Mouse (Mus musculus): Measurements from ENCODE around the gene Pgp.
A peak's percentile ranks its signal among the peaks of the same experiment; 100 is the strongest.

Gene Pgp

DNA sequence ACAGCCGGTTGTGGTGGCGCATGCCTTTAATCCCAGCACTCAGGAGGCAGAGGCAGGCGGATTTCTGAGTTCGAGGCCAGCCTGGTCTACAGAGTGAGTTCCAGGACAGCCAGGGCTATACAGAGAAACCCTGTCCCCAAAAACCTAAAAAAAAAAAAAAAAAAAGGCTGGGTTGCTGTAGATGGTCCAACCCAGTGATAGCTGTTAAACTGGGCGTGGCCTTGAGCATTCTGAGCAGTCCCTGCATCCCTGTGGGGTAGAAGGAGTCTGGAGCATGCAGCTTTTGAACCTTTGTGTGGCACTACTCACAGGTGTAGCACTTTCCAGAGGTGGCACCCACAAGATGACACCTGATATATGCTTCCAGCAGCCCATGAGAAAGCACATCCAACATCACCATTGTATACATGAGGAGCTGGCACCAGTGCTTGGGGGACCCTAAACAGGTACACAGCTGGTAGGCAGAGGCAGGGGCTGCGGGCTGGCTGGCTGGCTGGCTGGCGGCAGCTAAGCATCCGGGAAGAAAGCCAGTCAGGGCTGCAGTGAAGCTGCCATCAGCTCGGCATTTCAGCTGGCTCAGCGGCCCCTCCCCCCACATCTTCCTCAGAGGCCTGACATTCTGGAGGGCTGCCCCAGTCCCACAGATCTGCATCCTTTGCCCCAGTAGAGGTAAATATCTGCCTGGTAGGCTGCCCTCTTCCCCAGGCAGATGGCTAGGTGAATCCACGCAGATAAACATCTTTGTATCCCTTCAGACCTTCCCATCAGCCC is 15.1 kb downstream of the Pgp start:
- DNase-seq (ENCODE audit: low spot score) = peak; percentile 43

DNA sequence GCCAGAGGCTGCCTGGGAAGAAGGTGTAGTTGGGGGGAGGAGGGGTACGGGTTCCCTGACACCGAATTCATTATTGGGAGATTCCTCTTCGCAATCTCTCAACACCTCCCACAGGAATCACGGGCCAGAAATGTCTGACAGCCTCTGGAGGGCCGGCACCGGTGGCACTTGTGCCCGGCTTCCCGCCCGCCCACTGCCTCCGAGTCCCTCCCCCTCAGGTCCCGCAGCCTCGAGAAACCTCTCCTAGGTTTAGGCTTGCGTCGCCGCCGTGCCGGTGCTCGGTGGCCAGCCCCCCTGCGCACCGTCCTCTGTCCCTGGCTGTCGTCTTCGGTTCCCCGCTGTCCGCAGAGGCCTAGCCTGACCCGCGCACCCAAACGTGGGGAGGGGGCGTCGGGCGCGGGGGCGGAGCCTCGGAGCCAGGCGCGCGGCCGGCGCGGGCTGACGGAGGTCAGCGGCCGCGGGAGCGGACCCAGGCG is 18.0 kb downstream of the Pgp start, which contains the start of gene Caskin1:
TSS of gene Caskin1 (plus strand) at position 416 of the 476 bp plus-strand sequence.
- peak; percentile 68 for DNase-seq (ENCODE audit: low spot score)

DNA sequence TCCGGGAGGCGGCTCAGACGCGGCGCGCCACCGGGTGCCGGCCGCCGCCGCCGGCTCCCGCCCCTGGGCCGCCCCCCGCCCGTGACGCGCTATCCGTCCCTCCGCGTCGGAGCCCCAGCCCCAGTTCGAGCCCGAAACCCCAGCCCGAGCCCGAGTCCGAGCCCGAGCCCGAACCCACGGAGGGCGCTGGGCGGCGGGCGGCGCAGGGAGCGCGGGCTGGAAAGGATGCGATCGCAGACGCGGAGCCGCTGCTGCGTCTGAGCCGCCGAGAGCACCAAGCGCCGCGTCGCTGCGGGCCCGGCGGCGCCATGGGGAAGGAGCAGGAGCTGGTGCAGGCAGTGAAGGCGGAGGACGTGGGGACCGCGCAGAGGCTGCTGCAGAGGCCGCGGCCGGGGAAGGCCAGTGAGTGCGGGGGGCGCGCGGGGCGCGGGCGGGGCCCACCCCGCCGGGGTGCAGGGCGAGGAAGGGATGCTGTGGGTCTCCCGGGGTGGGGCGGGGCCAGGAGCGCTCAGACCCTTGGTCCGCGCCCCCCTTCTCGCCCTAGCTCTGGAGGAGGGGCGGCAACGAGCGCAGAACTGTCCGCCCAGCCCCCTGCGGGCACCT is 18.6 kb downstream of the Pgp start:
- DNase-seq (ENCODE audit: low spot score) = peak; percentile 68

DNA sequence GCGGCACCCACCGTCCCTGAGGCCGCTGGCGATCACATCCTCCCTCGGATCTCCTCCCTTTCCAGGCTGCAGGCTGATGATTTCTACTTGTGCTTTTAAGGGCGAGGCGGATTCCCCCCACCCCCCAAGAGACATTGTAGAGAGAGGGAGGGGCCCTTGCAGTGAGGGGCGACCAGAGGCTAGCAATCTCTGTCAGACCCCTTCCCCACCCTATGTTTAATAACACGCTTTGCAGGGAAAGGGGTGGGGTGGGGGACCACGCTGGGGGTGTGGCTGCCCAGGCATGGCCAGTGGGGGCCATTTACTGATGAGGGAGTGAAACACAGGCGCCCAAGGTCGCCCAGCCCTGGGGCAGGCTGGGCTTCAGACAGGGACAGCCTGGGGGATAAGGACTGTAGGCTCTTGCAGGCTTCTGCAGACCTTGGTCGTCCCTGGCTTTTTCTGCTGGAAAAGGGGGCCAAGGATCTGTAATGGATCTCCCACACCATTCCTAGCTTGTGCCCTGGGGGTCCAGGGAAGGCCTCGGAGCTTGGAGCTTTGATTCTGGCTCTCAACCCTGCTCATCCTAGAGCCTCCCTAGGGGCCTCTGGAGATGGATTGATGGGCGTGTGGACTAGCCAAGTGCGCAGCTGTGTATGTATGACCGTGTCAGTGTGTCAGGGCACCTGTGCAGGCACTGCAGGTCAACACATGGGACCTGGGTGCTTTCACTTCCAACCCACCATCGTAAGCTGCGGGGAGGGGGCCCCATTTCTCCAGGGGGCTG is 19.3 kb downstream of the Pgp start:
- peak; percentile 56 for DNase-seq (ENCODE audit: low spot score)

DNA sequence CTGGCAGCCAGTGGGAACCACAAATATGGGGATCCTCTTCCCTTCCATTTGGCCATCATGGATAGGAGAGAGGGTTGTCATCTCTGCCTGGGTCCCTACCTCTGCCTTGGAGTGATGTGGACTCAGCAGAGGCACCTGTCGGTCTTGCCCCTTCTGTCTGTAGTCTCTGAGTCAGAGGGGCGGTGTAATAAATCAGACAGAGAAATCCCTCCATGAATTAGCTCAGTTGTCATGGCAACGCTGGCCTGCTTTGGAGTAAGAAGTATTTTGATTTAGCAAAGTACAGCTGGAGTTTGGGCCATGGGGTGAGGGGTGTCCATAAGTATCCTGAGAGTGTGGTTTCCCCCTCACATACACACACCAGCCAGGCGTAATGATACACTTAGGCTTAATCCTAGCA is 20.2 kb downstream of the Pgp start:
- peak; percentile 54 for DNase-seq (ENCODE audit: low spot score)

DNA sequence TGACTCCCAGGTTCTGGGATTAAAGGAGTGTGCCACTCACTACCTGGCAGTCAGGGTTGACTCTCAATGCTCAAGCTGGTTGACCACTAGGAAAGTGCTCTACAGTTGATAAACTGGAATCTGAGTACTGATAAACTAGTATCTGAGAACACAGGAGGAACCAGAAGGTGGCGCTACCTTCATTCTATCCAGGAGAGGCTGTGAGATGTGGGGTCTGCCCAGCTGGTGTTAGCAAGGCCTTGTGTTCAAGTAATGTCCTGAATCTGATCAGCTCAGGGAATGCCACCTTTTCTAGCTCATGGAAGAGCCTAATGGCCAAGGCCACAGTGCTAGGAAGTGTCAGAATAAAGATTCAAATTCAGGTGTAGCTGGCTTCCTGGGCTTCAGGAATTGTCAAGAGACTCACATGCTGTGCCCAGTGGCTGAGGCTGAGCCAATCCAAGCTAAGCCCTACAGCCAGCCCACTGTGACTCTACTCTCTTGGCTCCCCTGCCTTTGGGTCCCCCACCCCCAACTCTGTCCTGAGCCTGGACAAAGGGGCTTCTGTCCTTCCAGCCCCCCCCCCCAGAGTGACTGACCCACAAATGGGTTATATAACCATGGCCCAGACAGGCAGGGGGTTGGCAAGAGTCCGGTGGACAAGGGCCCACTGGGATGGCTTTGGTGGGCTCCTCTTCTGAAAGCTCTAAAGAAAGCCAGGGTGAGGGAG is 24.6 kb downstream of the Pgp start:
- DNase-seq (ENCODE audit: low spot score) = peak; percentile 49

DNA sequence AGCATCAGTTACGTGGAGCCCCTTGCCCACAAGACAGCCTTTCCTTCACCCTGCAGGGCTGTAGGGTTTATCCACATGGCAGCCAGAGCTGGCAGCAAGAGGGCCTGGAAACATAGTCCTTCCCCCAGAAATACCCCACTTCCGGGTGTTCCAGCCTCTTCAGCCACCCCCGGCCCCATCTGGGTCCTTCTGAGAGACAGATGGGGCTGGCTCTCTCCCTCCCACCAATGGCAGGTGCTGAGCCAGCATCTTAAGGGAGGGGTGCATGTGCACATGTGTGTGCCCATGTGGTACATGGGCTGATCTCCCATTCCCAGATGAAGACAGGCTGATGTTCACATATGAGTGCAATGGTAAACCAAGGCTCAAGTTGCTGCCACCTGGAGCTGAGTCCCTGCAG is 25.3 kb downstream of the Pgp start:
- DNase-seq (ENCODE audit: low spot score) = no peak

DNA sequence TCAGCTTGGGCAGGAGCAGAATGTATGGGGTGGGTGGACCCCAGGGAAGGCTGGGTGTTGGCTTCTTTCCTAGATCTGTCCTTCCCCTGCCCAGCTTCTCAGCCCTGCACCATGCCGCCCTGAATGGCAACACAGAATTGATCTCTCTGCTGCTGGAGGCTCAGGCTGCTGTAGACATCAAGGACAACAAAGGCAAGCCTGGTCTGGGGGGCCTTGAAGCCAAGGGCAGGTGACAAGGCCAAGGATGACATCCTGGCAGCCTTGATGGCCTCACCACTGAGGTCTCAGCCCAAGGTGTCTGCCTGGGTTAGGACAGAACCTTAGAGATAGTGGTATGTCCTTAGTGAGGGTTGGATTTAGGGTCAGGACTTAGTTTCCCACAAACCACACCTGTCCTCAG is 25.8 kb downstream of the Pgp start:
- no peak for DNase-seq (ENCODE audit: low spot score)

DNA sequence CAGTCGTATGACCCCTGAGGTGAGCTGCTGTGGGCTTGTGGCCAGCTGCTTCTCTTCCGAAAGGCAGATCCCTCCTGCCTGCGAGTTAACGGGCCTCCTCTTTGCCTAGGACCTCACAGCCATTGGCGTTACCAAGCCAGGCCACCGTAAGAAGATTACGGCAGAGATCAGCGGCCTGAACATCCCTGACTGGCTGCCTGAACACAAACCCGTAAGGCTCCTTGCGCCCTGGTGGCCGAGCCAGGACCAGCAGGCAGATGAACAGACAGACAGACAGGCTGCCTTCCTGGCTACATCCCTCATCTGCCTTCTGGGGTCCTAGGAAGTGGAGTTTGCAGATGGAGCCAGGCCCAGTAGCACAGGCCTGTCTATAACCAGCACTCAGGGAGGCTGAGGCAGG is 32.0 kb downstream of the Pgp start:
- DNase-seq (ENCODE audit: low spot score) = no peak

DNA sequence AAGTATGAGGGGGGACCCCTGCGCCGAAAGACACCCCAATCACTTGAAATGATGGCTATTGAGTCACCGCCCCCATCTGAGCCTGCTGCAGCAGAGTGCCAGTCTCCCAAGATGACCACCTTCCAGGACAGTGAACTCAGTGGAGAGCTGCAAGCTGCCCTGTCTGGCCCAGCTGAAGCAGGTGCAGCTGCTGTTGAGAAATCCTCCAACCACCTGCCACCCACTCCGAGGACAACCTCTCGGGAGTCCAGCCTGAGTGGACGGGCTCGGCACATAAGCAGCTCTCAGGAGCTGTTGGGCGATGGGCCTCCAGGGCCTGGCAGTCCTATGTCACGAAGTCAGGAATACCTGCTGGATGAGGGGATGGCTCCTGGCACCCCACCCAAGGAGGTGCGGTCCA is 33.9 kb downstream of the Pgp start:
- DNase-seq (ENCODE audit: low spot score) = no peak

DNA sequence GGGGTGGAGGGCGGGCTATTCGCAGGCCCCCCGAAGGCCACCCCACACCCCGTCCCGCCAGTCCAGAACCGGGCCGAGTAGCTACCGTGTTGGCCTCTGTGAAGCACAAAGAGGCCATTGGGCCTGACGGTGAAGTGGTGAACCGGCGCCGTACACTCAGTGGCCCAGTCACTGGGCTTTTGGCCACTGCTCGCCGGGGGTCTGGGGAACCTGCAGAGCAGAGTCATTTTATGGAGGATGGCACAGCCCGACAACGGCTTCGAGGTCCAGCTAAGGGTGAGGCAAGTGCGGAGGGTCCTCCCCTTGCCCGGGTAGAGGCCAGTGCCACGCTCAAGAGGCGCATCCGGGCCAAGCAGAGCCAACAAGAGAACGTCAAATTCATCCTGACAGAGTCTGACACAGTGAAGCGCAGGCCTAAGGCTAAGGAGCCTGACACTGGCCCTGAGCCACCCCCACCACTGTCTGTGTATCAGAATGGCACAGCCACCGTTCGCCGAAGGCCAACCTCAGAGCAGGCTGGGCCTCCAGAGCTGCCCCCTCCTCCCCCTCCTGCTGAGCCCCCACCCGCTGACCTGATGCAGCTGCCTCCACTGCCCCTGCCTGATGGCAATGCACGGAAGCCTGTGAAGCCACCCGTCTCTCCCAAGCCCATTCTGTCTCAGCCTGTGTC is 35.2 kb downstream of the Pgp start:
- DNase-seq (ENCODE audit: low spot score) = no peak

DNA sequence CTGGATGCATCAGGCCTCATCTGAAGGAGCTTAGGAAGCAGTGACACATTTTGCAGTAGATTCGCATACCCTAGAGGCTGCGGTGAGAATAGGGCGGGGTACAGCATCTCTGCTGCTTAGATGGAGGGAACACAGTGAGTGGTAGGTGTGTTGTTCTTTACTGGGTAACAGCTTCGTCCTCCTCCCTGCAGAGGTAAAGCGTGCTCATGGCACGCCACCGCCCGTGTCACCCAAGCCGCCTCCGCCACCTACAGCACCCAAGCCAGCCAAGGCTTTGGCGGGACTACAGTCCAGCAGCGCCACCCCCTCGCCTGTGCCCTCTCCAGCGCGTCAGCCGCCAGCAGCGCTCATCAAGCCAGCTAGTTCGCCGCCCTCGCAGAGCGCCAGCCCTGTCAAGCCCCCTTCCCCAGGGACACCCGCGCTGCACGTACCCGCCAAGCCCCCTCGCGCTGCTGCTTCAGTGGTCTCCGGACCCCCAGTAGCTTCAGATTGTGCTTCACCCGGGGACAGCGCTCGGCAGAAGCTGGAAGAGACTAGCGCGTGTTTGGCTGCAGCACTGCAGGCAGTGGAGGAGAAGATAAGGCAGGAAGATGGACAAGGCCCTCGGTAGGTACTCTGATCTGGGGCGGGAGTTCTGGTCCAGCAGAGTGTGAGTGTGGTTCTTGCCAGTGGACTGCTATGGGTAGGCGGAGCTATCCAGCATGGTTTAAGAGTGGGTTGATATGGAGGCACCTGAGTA is 36.3 kb downstream of the Pgp start:
- no peak for DNase-seq (ENCODE audit: low spot score)

DNA sequence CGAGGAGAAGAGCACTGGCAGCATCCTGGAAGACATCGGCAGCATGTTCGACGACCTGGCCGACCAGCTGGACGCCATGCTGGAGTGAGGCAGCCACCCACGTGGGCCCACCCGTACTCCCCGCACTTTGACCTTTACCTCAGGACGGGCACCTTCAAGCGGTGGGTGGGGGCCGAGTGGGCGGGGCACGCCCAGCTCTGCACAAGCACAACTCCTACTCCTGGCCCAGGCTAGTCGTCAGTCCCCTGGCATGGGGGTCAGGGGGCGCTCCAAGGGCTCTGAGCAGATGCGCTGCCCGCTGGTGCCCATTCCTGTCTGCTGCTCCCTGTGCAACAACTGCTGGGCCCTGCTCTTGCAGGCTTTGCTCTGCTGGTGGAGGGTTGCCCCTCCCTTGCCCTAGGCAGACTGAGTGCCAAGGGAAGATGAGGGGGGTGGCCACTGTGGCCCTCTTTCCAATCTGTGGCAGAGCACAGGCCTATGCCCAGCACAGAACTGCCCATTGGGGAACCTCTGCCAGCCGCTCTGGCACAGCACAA is 37.0 kb downstream of the Pgp start:
- no peak for DNase-seq (ENCODE audit: low spot score)

DNA sequence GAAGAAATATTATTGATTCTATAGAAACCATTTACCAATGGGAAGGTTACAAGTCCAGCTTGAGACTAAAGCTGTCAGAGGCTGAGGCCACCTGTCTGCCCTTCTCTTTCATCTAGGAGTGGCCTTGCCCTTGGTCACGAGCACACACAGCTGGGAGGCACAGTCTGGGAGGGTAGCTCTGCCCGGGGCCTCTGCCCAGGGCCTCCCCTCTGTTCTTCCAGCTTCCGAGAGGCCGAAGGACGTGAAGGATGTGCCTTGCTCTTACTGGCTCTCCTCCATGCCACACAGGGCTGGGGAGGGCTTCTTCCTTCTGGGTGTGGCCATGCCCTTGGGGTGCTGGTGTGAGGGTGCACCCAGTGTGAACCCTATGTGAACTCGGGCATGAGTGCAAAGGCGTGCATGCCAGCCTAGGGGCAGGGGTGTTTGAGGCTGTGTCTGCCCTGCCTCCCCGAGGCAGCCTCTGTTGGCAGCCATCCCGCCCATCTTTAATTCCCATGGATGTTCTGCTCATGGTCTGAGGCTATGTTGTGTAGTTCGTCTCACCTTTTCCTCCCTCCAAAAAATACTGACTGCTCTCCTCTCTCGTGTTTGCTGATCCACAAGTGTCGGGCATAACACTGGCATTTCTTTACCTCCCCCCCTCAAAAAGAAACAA is 37.7 kb downstream of the Pgp start:
- no peak for DNase-seq (ENCODE audit: low spot score)

DNA sequence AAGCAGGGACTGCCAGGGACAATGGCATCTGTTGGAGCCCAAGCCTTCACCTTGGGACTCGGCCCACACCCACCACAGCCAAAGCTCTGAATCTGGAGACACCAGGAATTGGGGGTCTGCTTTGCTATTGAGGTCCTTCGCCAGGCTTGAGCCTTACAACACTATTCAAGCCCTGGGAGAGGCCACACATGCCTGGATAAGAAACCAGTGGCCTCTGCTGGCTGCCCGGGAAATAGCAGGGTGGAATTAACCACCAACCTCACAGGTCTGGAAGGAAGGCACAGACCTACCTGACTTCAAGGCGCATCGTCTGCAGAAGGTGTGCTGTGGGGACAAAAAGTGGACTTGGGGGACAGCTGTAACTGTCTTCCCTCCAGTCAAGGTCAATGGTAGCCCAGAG is 43.4 kb downstream of the Pgp start:
- DNase-seq (ENCODE audit: low spot score) = peak; percentile 71

DNA sequence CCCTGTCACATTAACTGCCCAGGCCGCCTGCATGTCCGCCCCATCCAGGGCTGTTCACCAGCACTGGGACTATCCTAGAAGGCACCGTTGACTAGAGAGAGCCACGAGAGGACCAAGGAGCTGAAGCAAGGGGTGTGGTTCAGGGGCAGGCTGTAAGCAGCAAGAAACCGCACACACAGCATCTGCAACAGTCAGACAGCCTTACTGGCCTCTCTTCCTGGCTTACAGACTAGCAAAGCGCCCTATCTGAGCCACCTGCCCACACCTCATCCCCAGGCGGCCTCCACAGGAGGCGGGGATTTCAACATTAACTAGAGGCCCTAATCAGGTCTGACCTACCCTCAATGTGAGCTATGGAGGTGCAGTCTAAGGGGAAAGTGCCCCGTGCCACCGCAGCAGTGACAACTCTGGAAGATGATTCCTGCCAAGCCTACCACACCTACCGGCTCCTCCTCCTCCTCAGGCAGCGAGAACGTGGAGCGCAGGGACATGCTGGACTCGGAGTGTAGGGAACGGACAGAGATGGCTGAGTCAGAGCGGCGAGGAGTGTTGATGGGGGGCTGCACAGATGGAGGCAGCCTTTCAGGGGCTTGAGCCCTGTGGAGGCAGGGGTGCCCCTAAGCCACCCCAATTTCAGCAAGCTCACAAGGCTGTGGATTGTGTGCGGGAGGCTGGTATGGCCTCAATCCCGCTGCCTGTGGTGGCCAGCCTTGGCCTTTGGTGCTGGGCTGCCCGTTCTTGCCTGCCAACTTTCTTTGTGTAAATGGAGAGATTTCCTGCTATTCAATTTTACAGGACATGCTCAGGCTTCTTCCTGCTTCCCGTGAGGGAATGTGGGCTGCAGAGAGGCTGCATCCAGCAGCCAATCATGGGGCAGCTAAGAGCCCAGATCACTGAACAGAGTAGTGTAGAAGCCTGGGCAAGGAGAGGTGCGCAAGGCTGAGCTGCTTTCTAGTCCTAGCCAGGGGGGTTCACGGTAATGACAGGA is 44.4 kb downstream of the Pgp start:
- DNase-seq (ENCODE audit: low spot score) = no peak

DNA sequence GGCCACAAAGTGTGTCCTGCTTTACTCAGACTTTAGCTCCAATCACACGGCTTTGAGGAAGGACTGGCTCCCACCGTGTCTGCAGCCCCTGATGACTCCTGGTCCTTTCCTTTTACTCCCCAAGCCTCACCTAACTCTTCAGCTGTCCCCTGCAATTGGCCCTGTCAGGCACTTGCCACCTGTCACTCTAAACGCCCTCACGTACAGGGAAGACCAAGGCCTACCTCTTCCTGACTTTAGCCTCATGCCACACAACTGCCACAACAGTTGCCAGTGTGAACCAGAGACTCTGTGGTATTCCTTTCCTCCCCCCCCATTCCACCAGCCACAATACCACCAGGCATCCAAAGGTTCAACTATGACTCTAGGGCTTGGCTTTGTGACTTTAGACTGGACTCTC is 50.3 kb downstream of the Pgp start:
- DNase-seq (ENCODE audit: low spot score) = no peak

Data from MN1 (cell line).